Mouse (Mus musculus) activated CD4-positive, CD25-positive, alpha-beta regulatory T cell, adult 4 months (primary cell): ENCODE data around the gene Cux1. TPM values are rescaled to one million over a fixed set of nuclear protein-coding genes. Genes with fewer than 3 reads are reported as not detected.

Source experiments
- ATAC-seq: one replicate; pipeline ENCODE4 v1.8.0; 2017
- polyA plus RNA-seq, 2 experiments: library from polyadenylated mRNA; unstranded; fragments of 100-300 nt; shearing (Covaris generic); gene quantifications; one replicate each; pipeline ENCODE4 v1.2.1; 2017

Cux1 gene
- polyA plus RNA-seq, 2 experiments from 2014 or later, result 36.1 to 46.2 TPM

- no peak for ATAC-seq
Observed at GRCm38 (mm10) chr5:136535976-136536725, 31.1 kb downstream of the Cux1 start.

DNA sequence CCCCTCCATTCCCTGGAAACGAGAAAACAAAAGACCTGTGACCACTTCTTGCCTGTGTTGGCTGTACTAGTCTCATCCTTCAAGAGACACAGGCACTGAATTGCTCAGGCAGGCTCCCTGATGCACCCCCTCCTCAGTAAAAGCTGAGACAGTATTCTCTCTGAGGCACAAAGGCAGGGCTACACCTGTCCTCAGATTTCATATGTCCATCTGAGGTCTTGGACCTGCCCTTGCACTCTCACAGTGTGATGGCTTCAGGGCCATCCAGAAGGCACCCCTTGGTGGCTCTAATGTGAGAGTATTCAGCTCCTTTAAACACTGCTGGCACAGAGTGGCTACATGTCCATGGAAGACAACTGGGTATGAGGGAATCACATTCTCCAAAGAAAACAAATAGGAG, 32.1 kb downstream of the Cux1 start:
- no peak for ATAC-seq

DNA sequence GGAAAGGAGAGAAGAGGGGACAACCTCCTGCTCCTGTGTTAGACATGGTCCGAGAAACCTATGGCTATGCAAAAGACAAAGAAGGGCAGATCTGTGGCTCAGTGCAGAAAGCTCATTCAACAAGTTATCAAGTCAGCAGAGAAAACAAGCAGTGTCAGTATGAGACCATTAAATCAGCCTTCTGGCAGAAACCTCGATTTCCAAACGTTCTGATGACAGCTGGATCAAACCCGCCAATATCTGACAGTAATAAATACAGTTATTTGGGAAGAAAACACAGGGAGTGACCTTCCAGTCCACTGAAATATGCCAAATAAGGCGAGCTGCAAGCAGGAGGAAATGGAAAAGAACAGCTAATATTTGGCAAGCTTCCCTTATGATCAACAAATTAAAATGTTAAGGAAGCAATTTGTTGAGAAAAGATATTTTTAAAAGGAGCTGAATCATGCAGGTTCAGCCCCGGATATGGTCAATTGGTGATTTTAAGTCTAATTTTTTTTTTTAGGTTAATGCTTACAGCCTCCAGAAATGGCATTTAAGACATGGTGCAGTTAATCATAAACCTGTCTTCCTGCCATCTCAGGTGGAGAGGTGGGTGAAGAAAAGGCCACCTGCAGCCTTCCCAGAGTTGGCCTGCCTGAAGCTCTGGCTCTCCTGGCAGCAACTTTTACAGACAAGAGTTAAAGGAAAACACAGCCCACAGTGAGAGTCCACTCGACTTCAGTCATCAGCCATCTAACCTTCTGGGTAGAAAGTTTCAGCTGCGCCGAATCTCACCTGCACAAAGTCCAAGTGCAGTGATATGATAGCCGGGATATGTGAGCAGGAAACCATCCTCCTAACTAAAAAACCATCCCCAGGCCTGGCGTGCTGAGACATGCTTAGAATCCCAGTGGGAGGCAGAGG, 33.7 kb downstream of the Cux1 start:
- no peak for ATAC-seq

GRCm38 (mm10) chr5:136531674-136532365, 35.5 kb downstream of the Cux1 start:
- no peak for ATAC-seq

DNA sequence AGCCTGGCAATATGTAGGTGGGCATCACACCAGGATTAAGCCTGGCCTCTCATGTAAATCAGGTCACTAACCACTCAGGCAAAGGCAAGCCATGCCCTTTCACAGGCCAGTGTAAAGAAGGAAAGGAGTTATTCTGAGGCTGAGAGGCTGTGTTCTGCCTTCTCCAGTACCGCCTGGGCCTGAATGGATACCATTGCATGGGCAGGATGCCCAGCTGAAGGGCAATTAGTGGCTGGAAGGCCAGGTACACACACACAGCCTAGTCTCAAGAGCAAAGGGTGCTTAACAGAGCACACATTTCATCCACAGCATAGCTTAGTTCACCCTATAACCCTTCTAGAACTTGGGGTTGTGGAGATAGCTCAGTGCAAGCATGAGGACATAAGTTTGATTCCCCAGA, 36.4 kb downstream of the Cux1 start:
- no peak for ATAC-seq

- ATAC-seq, result no peak
Observed at GRCm38 (mm10) chr5:136529165-136529564, 38.1 kb downstream of the Cux1 start.

GRCm38 (mm10) chr5:136527871-136528270, 39.4 kb downstream of the Cux1 start:
- ATAC-seq, result no peak

DNA sequence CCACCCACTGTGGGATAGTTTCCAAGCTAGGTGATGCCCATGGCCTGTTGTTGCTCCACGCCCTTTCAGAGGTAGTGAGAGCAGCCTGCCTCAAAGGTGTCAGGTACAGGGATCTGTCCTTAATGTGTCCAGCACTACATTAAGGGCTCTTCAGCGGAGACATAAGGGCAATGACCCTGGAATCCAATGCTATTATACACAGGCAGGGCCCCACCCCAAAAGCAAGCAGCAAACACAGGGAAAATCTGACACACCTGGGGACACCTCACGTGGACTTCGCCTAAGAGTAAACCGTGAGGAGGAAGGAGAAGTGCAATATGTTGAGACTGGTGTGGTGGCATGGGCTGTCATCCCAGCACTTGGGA, 40.8 kb downstream of the Cux1 start:
- ATAC-seq, result no peak

DNA sequence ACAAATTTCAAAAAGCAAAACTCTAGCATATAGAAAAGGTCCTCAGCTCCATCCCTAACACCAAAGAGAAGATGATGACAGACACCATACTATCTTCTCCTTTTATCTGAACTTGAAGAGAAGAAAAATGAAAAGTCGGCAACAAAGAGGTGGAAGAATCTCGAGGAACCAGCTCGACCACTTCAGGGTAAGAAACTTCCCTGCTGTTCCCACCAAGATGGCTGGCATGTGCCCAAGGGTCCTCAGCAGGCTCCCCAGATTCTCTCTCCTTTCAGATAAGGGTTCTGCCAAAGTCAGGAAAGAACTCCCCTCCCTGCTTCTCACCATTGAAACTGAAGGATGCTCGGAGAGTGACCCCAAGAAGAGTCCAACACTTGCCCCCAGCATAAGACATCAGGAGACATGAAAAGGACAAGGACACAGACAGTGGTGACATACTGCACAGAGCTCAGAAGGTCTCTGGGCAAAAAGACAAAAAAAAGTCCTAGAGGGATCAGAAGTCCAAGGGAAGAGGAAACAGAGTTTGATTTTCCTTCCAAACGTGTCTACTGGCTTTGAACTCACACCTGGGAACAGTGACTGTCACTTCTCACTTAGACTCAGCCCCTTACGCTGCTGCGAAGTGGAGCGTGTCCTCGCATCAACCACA, 41.3 kb downstream of the Cux1 start:
- ATAC-seq, result no peak

DNA sequence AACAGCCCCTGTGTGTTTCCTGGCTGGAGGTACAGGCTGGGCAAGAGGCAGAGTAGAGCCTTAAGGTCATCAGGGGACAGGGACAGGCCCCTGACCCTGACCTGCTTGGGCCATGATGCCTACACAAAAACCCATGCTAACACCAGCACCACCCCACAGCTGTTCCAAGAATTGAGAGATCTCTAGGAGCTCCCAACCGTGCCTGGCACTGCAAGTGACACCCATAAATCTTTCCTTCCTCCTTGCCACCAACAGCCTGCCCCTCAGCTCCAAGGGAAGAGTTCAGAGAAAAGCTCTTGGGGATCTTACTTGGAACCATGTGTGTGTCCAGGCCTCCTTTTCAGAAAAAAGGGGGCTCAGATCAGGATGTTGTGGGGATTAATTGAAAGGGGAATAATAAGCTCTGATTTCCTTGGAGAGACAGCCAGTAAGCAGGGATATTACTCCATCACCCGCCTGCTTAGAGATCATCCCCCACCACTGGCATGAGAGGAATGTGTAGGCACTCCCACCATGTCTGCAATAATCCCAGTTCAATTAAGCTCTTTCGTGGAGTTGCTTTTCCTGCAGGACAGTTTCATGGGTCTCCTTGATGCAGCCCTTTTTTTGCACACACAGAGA, 44.3 kb downstream of the Cux1 start:
- no peak for ATAC-seq

DNA sequence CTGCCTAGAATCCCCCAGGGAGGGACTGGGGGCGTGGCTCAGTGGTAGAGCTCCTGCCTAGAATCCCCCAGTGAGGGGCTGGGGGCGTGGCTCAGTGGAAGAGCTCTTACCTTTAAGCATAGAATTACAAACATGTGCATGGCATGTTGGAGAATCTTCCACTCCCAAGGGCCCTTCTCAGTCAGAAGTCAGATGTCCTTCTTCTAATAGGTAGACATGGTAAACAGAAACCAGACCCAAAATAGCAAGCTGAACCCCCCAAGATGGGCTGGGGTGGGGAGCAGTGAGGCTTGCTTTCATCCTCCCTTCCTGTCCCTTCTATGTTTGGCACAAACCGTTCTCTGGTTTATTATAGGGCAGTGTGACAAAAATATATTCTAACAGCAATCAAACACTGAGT, 45.6 kb downstream of the Cux1 start:
- ATAC-seq, result no peak

GRCm38 (mm10) chr5:136518648-136519437, 48.4 kb downstream of the Cux1 start:
- ATAC-seq, result no peak

- no peak for ATAC-seq
Observed at GRCm38 (mm10) chr5:136517510-136517909, 49.8 kb downstream of the Cux1 start.

- ATAC-seq, result no peak
Observed at GRCm38 (mm10) chr5:136516593-136516992, 50.7 kb downstream of the Cux1 start.

DNA sequence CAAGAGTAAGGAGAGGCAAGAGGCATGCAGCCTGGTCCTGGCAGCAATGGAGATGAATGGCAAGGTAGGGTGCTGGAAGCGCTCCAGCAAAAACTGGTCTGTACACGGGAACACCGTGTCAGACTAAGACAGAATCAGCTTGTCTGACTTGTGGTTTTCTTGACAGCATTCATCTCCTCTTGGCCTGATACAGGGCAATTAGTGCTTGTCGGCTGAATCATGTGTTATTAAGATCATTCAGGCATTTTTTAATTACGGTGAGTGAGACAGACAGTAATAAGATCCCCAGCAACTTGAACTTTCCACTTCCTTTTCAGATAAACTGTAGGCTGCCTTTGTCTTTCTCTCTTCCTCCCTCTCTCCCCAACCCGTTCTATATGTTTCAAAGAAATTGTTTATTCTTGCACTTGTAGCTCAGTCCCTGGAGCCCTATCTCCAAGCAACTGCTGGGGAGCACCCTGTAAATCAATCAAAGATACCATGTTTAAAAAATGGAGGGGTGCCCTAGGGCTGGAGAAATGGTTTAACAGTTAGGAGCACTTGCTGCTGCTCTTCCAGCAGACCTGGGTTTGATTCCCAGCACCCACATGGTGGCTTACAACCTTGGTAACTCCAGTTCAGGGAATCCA, 53.1 kb downstream of the Cux1 start:
- ATAC-seq, result no peak

DNA sequence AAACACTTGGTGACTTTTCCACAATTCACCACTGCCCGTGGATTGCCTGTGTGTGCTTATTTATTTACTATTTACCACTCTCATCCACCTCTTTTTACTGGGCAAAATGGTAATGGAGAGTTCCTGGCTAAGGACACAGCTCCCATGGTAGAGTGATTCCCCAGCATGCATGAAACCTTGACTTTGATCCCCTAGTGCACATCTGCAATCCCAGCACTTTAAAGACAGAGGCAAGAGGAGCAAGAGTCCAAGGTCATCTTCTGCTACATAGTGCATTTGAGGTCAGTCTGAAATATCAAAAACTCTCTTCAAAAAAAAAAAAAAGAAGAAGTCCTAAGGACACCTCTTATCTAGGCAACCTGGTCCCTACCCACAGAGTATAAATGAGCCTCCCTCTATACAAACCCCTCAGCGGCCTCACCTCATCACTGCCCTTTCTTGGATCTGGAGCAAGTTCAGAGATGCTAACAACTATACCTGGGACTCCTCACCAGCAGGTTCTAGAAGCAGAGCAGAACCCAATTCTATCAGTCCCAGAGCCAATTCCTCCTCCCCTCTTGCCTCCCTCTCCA, 55.1 kb downstream of the Cux1 start:
- ATAC-seq, result no peak

DNA sequence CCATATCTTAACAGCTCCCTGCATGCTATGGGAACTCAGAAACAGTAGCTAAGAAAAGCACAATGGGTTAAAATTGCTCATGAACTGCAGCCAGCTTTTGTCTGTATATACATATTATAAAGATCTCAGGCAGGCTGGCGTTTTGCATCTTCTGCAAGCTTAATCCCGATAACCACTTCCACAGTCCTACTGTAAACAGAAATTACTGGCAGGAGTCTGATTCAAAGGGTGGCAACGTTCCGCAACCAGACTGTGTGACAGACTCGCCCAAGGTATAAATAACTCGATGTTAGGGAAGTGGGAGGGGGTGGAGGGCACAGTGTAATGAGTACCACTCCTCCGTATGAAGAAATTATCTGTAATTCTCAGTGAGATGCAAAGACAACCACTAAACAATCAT, 55.9 kb downstream of the Cux1 start:
- ATAC-seq, result no peak

DNA sequence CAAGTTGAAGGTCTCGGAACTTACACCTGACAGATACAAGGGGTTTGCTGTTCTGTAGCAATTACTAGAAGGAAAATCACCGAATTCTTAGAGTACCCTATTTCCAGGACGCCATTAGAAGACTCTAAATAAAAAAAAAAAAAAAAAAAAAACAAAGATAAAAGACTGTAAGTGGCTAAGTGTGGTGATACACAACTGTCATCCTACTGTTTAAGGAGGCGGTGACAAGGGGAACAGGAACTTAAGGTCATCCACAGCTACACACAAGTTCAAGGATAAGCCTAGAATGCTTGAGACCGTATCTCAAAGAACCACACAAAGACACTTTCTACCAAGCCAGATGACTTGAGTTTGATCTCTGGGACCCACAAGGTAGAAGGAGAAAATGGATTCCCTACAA, 56.7 kb downstream of the Cux1 start:
- ATAC-seq, result no peak

- no peak for ATAC-seq
Observed at GRCm38 (mm10) chr5:136507629-136508028, 59.7 kb downstream of the Cux1 start.

DNA sequence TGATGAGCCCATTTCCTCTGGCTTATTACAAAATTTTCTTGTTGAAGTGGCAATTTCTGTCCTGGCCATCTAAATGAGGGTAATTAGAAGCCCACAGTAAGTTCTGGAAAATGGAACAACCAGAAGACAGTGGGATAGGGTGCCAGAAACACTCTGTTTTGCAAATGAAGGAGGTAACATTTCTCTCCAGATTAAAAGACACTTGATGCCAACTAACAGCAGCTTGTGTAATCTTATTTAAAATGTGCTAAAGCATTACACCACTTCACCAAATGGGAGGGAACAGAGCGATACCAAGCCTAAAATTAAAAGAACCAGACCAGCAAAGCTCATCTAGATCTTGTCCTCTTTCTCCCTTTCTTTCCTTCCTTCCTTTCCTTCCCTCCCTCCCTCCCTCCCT, 61.0 kb downstream of the Cux1 start:
- no peak for ATAC-seq
